Mouse (Mus musculus): ENCODE results near the gene Arsg.

DNA sequence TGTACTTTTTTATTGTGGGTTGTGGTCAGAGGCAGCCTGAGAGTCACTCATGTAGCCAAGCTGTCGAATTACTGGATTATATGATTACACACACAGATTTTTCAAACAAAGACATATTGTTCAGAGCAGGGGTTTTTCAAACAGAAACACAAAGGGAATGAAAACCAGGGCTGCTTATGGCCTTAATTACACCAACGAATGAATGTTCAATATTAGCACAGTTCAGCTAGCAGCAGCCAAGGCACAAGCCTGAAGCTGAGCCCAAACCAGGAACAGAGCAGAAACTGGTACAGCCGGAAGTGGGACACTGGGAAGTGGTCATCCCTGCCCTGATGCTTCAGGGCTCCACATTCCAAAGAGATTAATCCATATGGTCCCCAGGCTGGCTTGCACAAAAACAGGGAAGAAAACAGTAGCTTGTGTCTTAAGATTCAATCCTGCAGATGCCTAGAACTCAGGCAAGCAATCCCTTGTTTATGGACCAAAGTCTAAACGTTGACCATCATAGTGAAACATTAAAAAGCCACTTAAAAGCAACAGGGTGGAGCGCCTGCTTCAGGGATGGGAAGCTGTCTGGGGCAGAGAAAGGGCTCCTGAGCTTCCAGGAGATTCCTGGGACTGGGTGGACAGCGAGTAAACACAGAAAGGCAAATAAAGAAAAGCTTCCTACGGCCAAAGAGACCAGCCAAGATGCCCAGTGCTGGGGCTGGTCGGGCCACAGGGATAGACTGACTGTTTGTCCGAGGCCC is 137.0 kb downstream of the Arsg start:
- TF ChIP-seq ZC3H11A (IDR thresholded peaks at IDR 0.05; ENCODE audit: borderline replicate concordance, low read depth, low read length) (no peak), CHD2 (IDR thresholded peaks at IDR 0.05; ENCODE audit: low read depth, low read length) (no peak), HCFC1 (IDR thresholded peaks at IDR 0.05; ENCODE audit: borderline replicate concordance, insufficient read depth, low read length) (no peak), ZNF384 (IDR thresholded peaks at IDR 0.05; ENCODE audit: low read depth, low read length) (no peak), MAFK (IDR thresholded peaks at IDR 0.05; ENCODE audit: insufficient read depth, low read depth, low read length) (no peak)

Measured in ES-E14 (cell line).